Mouse (Mus musculus) midbrain, embryonic 16.5 days (tissue): ENCODE results near the gene Serpina3k. TPM values are rescaled to one million over a fixed set of nuclear protein-coding genes. Genes with fewer than 3 reads are reported as not detected.
"Not testable (repeated sequence)": the region's sequence is repeated elsewhere in the genome, so short reads cannot be mapped to it uniquely, and the experiment has no call there.

Experiments
- ATAC-seq: fragments of 200-750 bp; cut with Nextera tagmentation; 2 replicates; pipeline ENCODE4 v1.8.0; 2017; ENCODE audit warnings: moderate TSS enrichment
- H3K27ac ChIP-seq: fragments of 300-500 bp; sonication (generic); 2 replicates; pipeline ENCODE4 v1.5.1; 2014; ENCODE audit warnings: mild to moderate bottlenecking, low read length, mixed read lengths
- H3K27me3 ChIP-seq: fragments of 300-500 bp; sonication (generic); 2 replicates; pipeline ENCODE4 v1.6.1; 2014; ENCODE audit warnings: low read depth, low read length, mixed read lengths; ENCODE audit not compliant: control insufficient read depth, insufficient read depth
- H3K36me3 ChIP-seq: fragments of 300-500 bp; sonication (generic); 2 replicates; pipeline ENCODE4 v1.6.1; 2014; ENCODE audit warnings: mild to moderate bottlenecking, low read length, moderate library complexity, mixed read lengths; ENCODE audit not compliant: control insufficient read depth, insufficient read depth
- H3K4me1 ChIP-seq: fragments of 300-500 bp; sonication (generic); 2 replicates; pipeline ENCODE4 v1.6.1; 2014; ENCODE audit warnings: mild to moderate bottlenecking, low read length, mixed read lengths; ENCODE audit not compliant: control insufficient read depth, insufficient read depth
- H3K4me2 ChIP-seq: fragments of 300-500 bp; sonication (generic); 2 replicates; pipeline ENCODE4 v1.6.1; 2014; ENCODE audit warnings: mild to moderate bottlenecking, low read length, mixed read lengths
- H3K4me3 ChIP-seq: fragments of 300-500 bp; sonication (generic); 2 replicates; pipeline ENCODE4 v1.5.1; 2014; ENCODE audit warnings: low read depth, mild to moderate bottlenecking, low read length, moderate library complexity, mixed read lengths
- H3K9ac ChIP-seq: fragments of 300-500 bp; sonication (generic); 2 replicates; pipeline ENCODE4 v1.6.1; 2014; ENCODE audit warnings: low read depth, low read length, mixed read lengths
- H3K9me3 ChIP-seq: fragments of 300-500 bp; sonication (generic); replicated peaks from 2 replicates; pipeline ENCODE4 v1.6.1; 2014; ENCODE audit warnings: mild to moderate bottlenecking, low read length, mixed read lengths; ENCODE audit not compliant: control insufficient read depth, poor library complexity, severe bottlenecking
- WGBS: fragments of 180-500 bp; shearing (Covaris S2); extraction: QIAGEN DNeasy Blood & Tissue Kit; methylation state at CpG from one replicate; pipeline ENCODE4 v1.1.7; 2014; 5-methylcytosine and 5-hydroxymethylcytosine counted together
- polyA plus RNA-seq: library from polyadenylated mRNA; unstranded; fragments of >200 nt; fragmentation: Nextera tagmentation; extraction: Ambion mirVana; gene quantifications from 2 replicates; pipeline ENCODE4 v1.2.1, GENCODE M21; 2015

Gene Serpina3k
- polyA plus RNA-seq, 1 experiment from 2014 or later: not detected

- Histone ChIP-seq H3K4me3 (no peak overlapping the region), H3K27me3 (no peaks in the 10 kb centered on the region), H3K4me1 (no peaks in the 10 kb centered on the region), H3K36me3 (no peaks in the 10 kb centered on the region), H3K9me3 (no peaks in the 10 kb centered on the region), H3K9ac (no peak overlapping the region), H3K27ac (no peak overlapping the region), H3K4me2 (no peak overlapping the region)
- 95% methylated on average over 3 of the region's 3 CpGs for WGBS
- ATAC-seq: no peak
Measured at GRCm38 (mm10) chr12:104338705-104339104, 419 bp downstream of the Serpina3k start.

- H3K4me3 ChIP-seq, H3K27me3 ChIP-seq, H3K9me3 ChIP-seq, H3K36me3 ChIP-seq, H3K4me2 ChIP-seq, ATAC-seq, H3K9ac ChIP-seq, H3K27ac ChIP-seq, H3K4me1 ChIP-seq: not testable (repeated sequence)
Measured at GRCm38 (mm10) chr12:104342489-104342888, 4.2 kb downstream of the Serpina3k start.

GRCm38 (mm10) chr12:104345181-104345580 lies 6.9 kb downstream of the Serpina3k start:
- no peak overlapping the region for H3K27ac ChIP-seq
- 91% methylated on average over 2 of the region's 2 CpGs for WGBS
- H3K27me3 ChIP-seq: no peaks in the 10 kb centered on the region
- H3K4me2 ChIP-seq: no peak overlapping the region
- H3K36me3 ChIP-seq: no peaks in the 10 kb centered on the region
- H3K9ac ChIP-seq: no peak overlapping the region
- no peaks in the 10 kb centered on the region for H3K9me3 ChIP-seq
- no peak overlapping the region for H3K4me3 ChIP-seq
- no peak for ATAC-seq
- H3K4me1 ChIP-seq: no peaks in the 10 kb centered on the region

GRCm38 (mm10) chr12:104345707-104346106 lies 7.4 kb downstream of the Serpina3k start:
- Histone ChIP-seq H3K4me1 (no peaks in the 10 kb centered on the region), H3K4me2 (no peak overlapping the region), H3K36me3 (no peaks in the 10 kb centered on the region), H3K27me3 (no peaks in the 10 kb centered on the region), H3K4me3 (no peak overlapping the region), H3K9me3 (no peaks in the 10 kb centered on the region), H3K9ac (no peak overlapping the region), H3K27ac (no peak overlapping the region)
- no peak for ATAC-seq

- no peaks in the 10 kb centered on the region for H3K27me3 ChIP-seq
- 84% methylated on average over 2 of the region's 2 CpGs for WGBS
- no peaks in the 10 kb centered on the region for H3K36me3 ChIP-seq
- H3K4me1 ChIP-seq: no peaks in the 10 kb centered on the region
- H3K9ac ChIP-seq: no peak overlapping the region
- no peak overlapping the region for H3K4me3 ChIP-seq
- no peaks in the 10 kb centered on the region for H3K9me3 ChIP-seq
- no peak overlapping the region for H3K4me2 ChIP-seq
- no peak for ATAC-seq
- H3K27ac ChIP-seq: no peak overlapping the region
Measured at GRCm38 (mm10) chr12:104347091-104347490, 8.8 kb downstream of the Serpina3k start.

- not testable (repeated sequence) for H3K9ac ChIP-seq, H3K36me3 ChIP-seq, H3K27ac ChIP-seq, H3K4me2 ChIP-seq, H3K4me3 ChIP-seq, H3K27me3 ChIP-seq, H3K4me1 ChIP-seq, H3K9me3 ChIP-seq, ATAC-seq
- WGBS: 36% methylated on average over 3 of the region's 3 CpGs
Measured at GRCm38 (mm10) chr12:104351812-104352211, 13.5 kb downstream of the Serpina3k start.

- WGBS: 85% methylated on average over 3 of the region's 3 CpGs
Measured at GRCm38 (mm10) chr12:104356006-104356405, 17.7 kb downstream of the Serpina3k start.

GRCm38 (mm10) chr12:104369986-104370385 lies 31.7 kb downstream of the Serpina3k start:
- Histone ChIP-seq H3K36me3 (no peaks in the 10 kb centered on the region), H3K27ac (no peak overlapping the region), H3K27me3 (no peaks in the 10 kb centered on the region), H3K4me3 (no peak overlapping the region), H3K9me3 (no peaks in the 10 kb centered on the region), H3K4me2 (no peak overlapping the region), H3K4me1 (no peaks in the 10 kb centered on the region), H3K9ac (no peak overlapping the region)
- WGBS: 83% methylated on average over 3 of the region's 3 CpGs
- no peak for ATAC-seq

More at GRCm38 (mm10) chr12:104356006-104356405, 17.7 kb downstream of the Serpina3k start:
- Histone ChIP-seq H3K4me3 (no peak overlapping the region), H3K36me3 (no peaks in the 10 kb centered on the region), H3K9ac (no peak overlapping the region), H3K9me3 (no peaks in the 10 kb centered on the region), H3K4me1 (no peaks in the 10 kb centered on the region), H3K4me2 (no peak overlapping the region), H3K27me3 (no peaks in the 10 kb centered on the region), H3K27ac (no peak overlapping the region)
- ATAC-seq: no peak

GRCm38 (mm10) chr12:104377179-104377578 lies 38.9 kb downstream of the Serpina3k start:
- H3K27ac ChIP-seq, H3K27me3 ChIP-seq, ATAC-seq, H3K4me1 ChIP-seq, H3K9ac ChIP-seq, H3K9me3 ChIP-seq, H3K36me3 ChIP-seq, H3K4me3 ChIP-seq, H3K4me2 ChIP-seq: not testable (repeated sequence)
- 65% methylated on average over 5 of the region's 5 CpGs for WGBS

- H3K36me3 ChIP-seq, H3K27me3 ChIP-seq, ATAC-seq, H3K4me2 ChIP-seq, H3K4me3 ChIP-seq, H3K9ac ChIP-seq, H3K4me1 ChIP-seq, H3K27ac ChIP-seq, H3K9me3 ChIP-seq: not testable (repeated sequence)
- WGBS: 77% methylated on average over 2 of the region's 2 CpGs
Measured at GRCm38 (mm10) chr12:104378351-104378750, 40.1 kb downstream of the Serpina3k start.
